Mouse (Mus musculus): Measurements from ENCODE around the gene Hps4. TPM values are rescaled to one million over a fixed set of nuclear protein-coding genes. Genes with fewer than 3 reads are reported as not detected.
"Not testable (repeated sequence)": the region's sequence is repeated elsewhere in the genome, so short reads cannot be mapped to it uniquely, and the experiment has no call there.

Hps4 gene
- polyA plus RNA-seq, 1 experiment from 2014 or later = 40.0 TPM

- no peaks in the 10 kb centered on the region for H3K9me3 ChIP-seq
- H3K9ac ChIP-seq = no peak overlapping the region
- H3K36me3 ChIP-seq = no peaks in the 10 kb centered on the region
- peaks cover 22% of the 10 kb centered on the region for H3K4me1 ChIP-seq
- peak overlapping the region; percentile 33 for H3K4me2 ChIP-seq (replicated peaks)
- no peak for ATAC-seq (ENCODE audit: insufficient number of reproducible peaks, insufficient read depth, low FRiP score, low TSS enrichment)
- H3K27ac ChIP-seq = 0 out of 2 replicates have a peak overlapping the region, but pooled peaks have one; percentile 63
- peaks cover 3% of the 10 kb centered on the region; the same call in 1 of the 2 replicates for H3K27me3 ChIP-seq
- 11% methylated on average over 19 of the region's 19 CpGs for WGBS
- no peak overlapping the region for H3K4me3 ChIP-seq
Measured at GRCm38 (mm10) chr5:112411514-112412335, 68.8 kb downstream of the Hps4 start.

GRCm38 (mm10) chr5:112412781-112413180, 69.9 kb downstream of the Hps4 start:
- not testable (repeated sequence) for H3K36me3 ChIP-seq; ATAC-seq (ENCODE audit: insufficient number of reproducible peaks, insufficient read depth, low FRiP score, low TSS enrichment); H3K9ac ChIP-seq; H3K27me3 ChIP-seq; H3K9me3 ChIP-seq; H3K4me3 ChIP-seq; H3K4me2 ChIP-seq (replicated peaks); H3K27ac ChIP-seq
- 76% methylated on average over 4 of the region's 4 CpGs for WGBS
- H3K4me1 ChIP-seq = peaks cover 22% of the 10 kb centered on the region

- no peak for ATAC-seq (ENCODE audit: insufficient number of reproducible peaks, insufficient read depth, low FRiP score, low TSS enrichment)
- no peaks in the 10 kb centered on the region for H3K9me3 ChIP-seq
- no peaks in the 10 kb centered on the region for H3K36me3 ChIP-seq
- no peak overlapping the region for H3K4me3 ChIP-seq
- H3K4me1 ChIP-seq = peaks cover 11% of the 10 kb centered on the region
- peaks cover 6% of the 10 kb centered on the region; the same call in 1 of the 2 replicates for H3K27me3 ChIP-seq
- no peak overlapping the region for H3K9ac ChIP-seq
- 51% methylated on average over 5 of the region's 5 CpGs for WGBS
- H3K4me2 ChIP-seq (replicated peaks) = no peak overlapping the region
- H3K27ac ChIP-seq = no peak overlapping the region
Measured at GRCm38 (mm10) chr5:112416673-112417072, 73.8 kb downstream of the Hps4 start.

GRCm38 (mm10) chr5:112418023-112418422, 75.1 kb downstream of the Hps4 start:
- H3K4me3 ChIP-seq = no peak overlapping the region
- H3K27ac ChIP-seq = no peak overlapping the region
- no peak for ATAC-seq (ENCODE audit: insufficient number of reproducible peaks, insufficient read depth, low FRiP score, low TSS enrichment)
- peaks cover 6% of the 10 kb centered on the region; the same call in 1 of the 2 replicates for H3K27me3 ChIP-seq
- H3K36me3 ChIP-seq = no peaks in the 10 kb centered on the region
- 58% methylated on average over 4 of the region's 4 CpGs for WGBS
- no peak overlapping the region for H3K4me2 ChIP-seq (replicated peaks)
- no peak overlapping the region for H3K9ac ChIP-seq
- no peaks in the 10 kb centered on the region for H3K9me3 ChIP-seq
- peaks cover 4% of the 10 kb centered on the region; the same call in 1 of the 2 replicates for H3K4me1 ChIP-seq

- no peaks in the 10 kb centered on the region for H3K9me3 ChIP-seq
- no peak overlapping the region for H3K4me3 ChIP-seq
- peak overlapping the region; percentile 30 for H3K4me2 ChIP-seq (replicated peaks)
- H3K36me3 ChIP-seq = no peaks in the 10 kb centered on the region
- no peak overlapping the region for H3K27ac ChIP-seq
- H3K4me1 ChIP-seq = peaks cover 4% of the 10 kb centered on the region; the same call in 1 of the 2 replicates
- H3K9ac ChIP-seq = no peak overlapping the region
- WGBS = 33% methylated on average over 12 of the region's 12 CpGs
- no peak for ATAC-seq (ENCODE audit: insufficient number of reproducible peaks, insufficient read depth, low FRiP score, low TSS enrichment)
- H3K27me3 ChIP-seq = peaks cover 15% of the 10 kb centered on the region; the same call in 1 of the 2 replicates
Measured at GRCm38 (mm10) chr5:112419535-112419934, 76.7 kb downstream of the Hps4 start.

GRCm38 (mm10) chr5:112426635-112427034, 83.8 kb downstream of the Hps4 start:
- peaks cover 6% of the 10 kb centered on the region; the same call in 1 of the 2 replicates for H3K4me1 ChIP-seq
- WGBS = 86% methylated on average over 7 of the region's 7 CpGs
- H3K27me3 ChIP-seq = peaks cover 34% of the 10 kb centered on the region
- H3K36me3 ChIP-seq = no peaks in the 10 kb centered on the region
- no peak overlapping the region for H3K9ac ChIP-seq
- H3K4me3 ChIP-seq = no peak overlapping the region
- H3K4me2 ChIP-seq (replicated peaks) = no peak overlapping the region
- no peak overlapping the region for H3K27ac ChIP-seq
- ATAC-seq (ENCODE audit: insufficient number of reproducible peaks, insufficient read depth, low FRiP score, low TSS enrichment) = no peak
- H3K9me3 ChIP-seq = no peaks in the 10 kb centered on the region

- Histone ChIP-seq H3K4me1 (peaks cover 6% of the 10 kb centered on the region; the same call in 1 of the 2 replicates), H3K4me3 (no peak overlapping the region), H3K27ac (no peak overlapping the region), H3K9ac (no peak overlapping the region), H3K36me3 (no peaks in the 10 kb centered on the region), H3K9me3 (no peaks in the 10 kb centered on the region), H3K27me3 (peaks cover 40% of the 10 kb centered on the region), H3K4me2 (replicated peaks) (no peak overlapping the region)
- ATAC-seq (ENCODE audit: insufficient number of reproducible peaks, insufficient read depth, low FRiP score, low TSS enrichment) = no peak
- 37% methylated on average over 2 of the region's 2 CpGs for WGBS
Measured at GRCm38 (mm10) chr5:112427283-112427682, 84.4 kb downstream of the Hps4 start.

Other genes with a start within 250 kb of the Hps4 start
- 11.0 and 20.1 TPM in 2 replicates for gene Cryba4, start 90.6 kb upstream of the Hps4 start, polyA plus RNA-seq (2016; fragmentation: Nextera tagmentation; extraction: Ambion mirVana)
- 46.2 and 95.4 TPM in 2 replicates for gene Crybb1, start 87.3 kb upstream of the Hps4 start, polyA plus RNA-seq (2016; fragmentation: Nextera tagmentation; extraction: Ambion mirVana)
- 33.9 and 36.4 TPM in 2 replicates for gene Tpst2, start 66.4 kb upstream of the Hps4 start, polyA plus RNA-seq (2016; fragmentation: Nextera tagmentation; extraction: Ambion mirVana)
- gene Tfip11, start 16.7 kb upstream of the Hps4 start, polyA plus RNA-seq (2016; fragmentation: Nextera tagmentation; extraction: Ambion mirVana) = 37.7 and 41.3 TPM in 2 replicates
- 54.2 and 57.1 TPM in 2 replicates for gene Srrd, start within 50 bp of the Hps4 start, polyA plus RNA-seq (2016; fragmentation: Nextera tagmentation; extraction: Ambion mirVana)
- 0.41 and 0.67 TPM in 2 replicates for gene Gm6583, start 12.9 kb downstream of the Hps4 start, polyA plus RNA-seq (2016; fragmentation: Nextera tagmentation; extraction: Ambion mirVana)
- 32.7 and 33.7 TPM in 2 replicates for gene Asphd2, start 51.8 kb downstream of the Hps4 start, polyA plus RNA-seq (2016; fragmentation: Nextera tagmentation; extraction: Ambion mirVana)
- gene Gm6588, start 106.3 kb downstream of the Hps4 start, polyA plus RNA-seq (2016; fragmentation: Nextera tagmentation; extraction: Ambion mirVana) = not detected in 2 replicates
- 0.77 and 1.1 TPM in 2 replicates for gene Sez6l, start 234.1 kb downstream of the Hps4 start, polyA plus RNA-seq (2016; fragmentation: Nextera tagmentation; extraction: Ambion mirVana)

All from embryonic facial prominence, embryonic 12.5 days (tissue).